In genomic region chr6:134751883-134752647, GRCm38 (mm10) we compare ENCODE assay signal across 16 mouse cellular contexts. TPM values are rescaled to one million over a fixed set of nuclear protein-coding genes. Genes with fewer than 3 reads are reported as not detected.
DNase-seq lines count a peak whose midpoint lies in the region; ATAC-seq and TF ChIP-seq lines count a peak whose summit lies in the region.
"Had no signal": no experiment of that assay in that cellular context is flagged by ENCODE, and none has a peak within 500 bp of the region (broad histone marks: within the 10 kb centered on the region; RNA-seq: fewer than 3 reads in every experiment).

No protein-coding gene starts in this region.

- no peak overlapping the region for H3K4me3 ChIP-seq in heart, adult 2 months
- H3K4me3 ChIP-seq in embryonic facial prominence, embryonic 11.5 days (ENCODE audit: low read depth, low read length), result no peak overlapping the region
- H3K4me3 ChIP-seq in macrophage (ENCODE audit: inconsistent target), result no peak overlapping the region
- H3K4me3 ChIP-seq: megakaryocyte, embryonic 14.5 days had no signal

- TF ChIP-seq EP300 in heart, adult 2 months (IDR thresholded peaks at IDR 0.05; ENCODE audit: insufficient read depth, low read depth, low read length), result no peak

- DNase-seq in heart, adult 2 months, result no peak
- DNase-seq in heart, adult 8-10 months (ENCODE audit: low spot score), result no peak
- DNase-seq in embryonic facial prominence, embryonic 11.5 days (ENCODE audit: low spot score), result peak; percentile 84
- no peak for DNase-seq in cerebellum, adult 11-12 months
- DNase-seq in urinary bladder, postnatal 4 days (ENCODE audit: low spot score in 2 of 2), result no peak
- DNase-seq in ovary, postnatal 36 days (ENCODE audit: low spot score), result no peak
- DNase-seq: cerebellum, adult 18-20 months; heart, postnatal 10 days; lung, embryonic 14.5 days; right cerebral cortex, postnatal 14 days; thymus, adult 18-20 months had no signal

- TF ChIP-seq POLR2A in heart, adult 2 months (IDR thresholded peaks at IDR 0.05; ENCODE audit: insufficient read depth, low read depth, low read length), result no peak

- peaks cover 11% of the 10 kb centered on the region for H3K4me1 ChIP-seq in heart, adult 2 months (ENCODE audit: control insufficient read depth, insufficient read depth, low read length)
- no peaks in the 10 kb centered on the region for H3K4me1 ChIP-seq in embryonic facial prominence, embryonic 11.5 days (ENCODE audit: control insufficient read depth, insufficient read depth, low read length)

- no peaks in the 10 kb centered on the region for H3K79me2 ChIP-seq in heart, adult 2 months (replicated peaks; ENCODE audit: control insufficient read depth, insufficient read depth, low read length)
- no peaks in the 10 kb centered on the region for H3K79me2 ChIP-seq in macrophage (ENCODE audit: inconsistent target)

- no peaks in the 10 kb centered on the region for H3K9me3 ChIP-seq in embryonic facial prominence, embryonic 11.5 days (replicated peaks; ENCODE audit: control insufficient read depth, low read length)
- H3K9me3 ChIP-seq: G1E; megakaryocyte, embryonic 14.5 days had no signal

- 61% methylated on average over 5 of the region's 5 CpGs for WGBS in heart, adult 2 months
- 58% methylated on average over 5 of the region's 5 CpGs for WGBS in embryonic facial prominence, embryonic 11.5 days
- WGBS in macrophage (ENCODE audit: missing documents), result 61% methylated on average over 5 of the region's 5 CpGs

- ATAC-seq in CD4-positive, CD25-positive, alpha-beta regulatory T cell, adult 4 months, result peak; percentile 75
- no peak for ATAC-seq in embryonic facial prominence, embryonic 11.5 days (replicated peaks; ENCODE audit: insufficient number of reproducible peaks, low FRiP score, low TSS enrichment, low read depth)

- no peak overlapping the region for H3K4me2 ChIP-seq in embryonic facial prominence, embryonic 11.5 days (ENCODE audit: low read depth, low read length)
- H3K4me2 ChIP-seq: hindbrain, embryonic 14.5 days; lung, embryonic 14.5 days had no signal

- H3K9ac ChIP-seq in heart, adult 2 months (ENCODE audit: low read depth, low read length), result no peak overlapping the region
- H3K9ac ChIP-seq in embryonic facial prominence, embryonic 11.5 days (replicated peaks; ENCODE audit: low read length), result no peak overlapping the region
- H3K9ac ChIP-seq: hindbrain, embryonic 14.5 days; lung, embryonic 14.5 days had no signal

- H3K27me3 ChIP-seq in heart, adult 2 months (ENCODE audit: control insufficient read depth, insufficient read depth, low read length), result no peaks in the 10 kb centered on the region
- H3K27me3 ChIP-seq in embryonic facial prominence, embryonic 11.5 days (ENCODE audit: control insufficient read depth, insufficient read depth, low read length), result no peaks in the 10 kb centered on the region
- H3K27me3 ChIP-seq: megakaryocyte, embryonic 14.5 days had no signal

- TF ChIP-seq CTCF in heart, adult 2 months (IDR thresholded peaks at IDR 0.05), result no peak

- peak overlapping the region; percentile 31 for H3K27ac ChIP-seq in heart, adult 2 months
- no peak overlapping the region for H3K27ac ChIP-seq in embryonic facial prominence, embryonic 11.5 days (replicated peaks; ENCODE audit: low read depth, low read length)
- H3K27ac ChIP-seq in macrophage, result peak overlapping the region; percentile 31
- H3K27ac ChIP-seq: hindbrain, embryonic 14.5 days had no signal

- H3K36me3 ChIP-seq in heart, adult 2 months (ENCODE audit: control insufficient read depth, insufficient read depth, low read length), result peaks cover 8% of the 10 kb centered on the region
- H3K36me3 ChIP-seq in embryonic facial prominence, embryonic 11.5 days (replicated peaks; ENCODE audit: control insufficient read depth, insufficient read depth, low read depth, low read length), result no peaks in the 10 kb centered on the region
- no peaks in the 10 kb centered on the region for H3K36me3 ChIP-seq in macrophage (ENCODE audit: inconsistent target)

- intact Hi-C loops in heart, adult 2 months (cut with DNase I), result no loop called here

RNA-seq across cellular contexts. Expression of gene Dusp16, which starts 40.4 kb away (rescaled TPM):
- 10 to 100 TPM; 20.9 to 23.8 TPM for total RNA-seq in heart, adult 2 months (2021)
- 8.2 and 18.7 TPM in 2 replicates for polyA plus RNA-seq in heart, adult 2 months (2012; rRNA removed)
- total RNA-seq in heart, adult 8-10 months (2022), result 10 to 100 TPM; 17.9 to 28.5 (median 22.5) TPM
- polyA plus RNA-seq in CD4-positive, CD25-positive, alpha-beta regulatory T cell, adult 4 months (2017; shearing (Covaris generic)), result 1 to 10 TPM; 2.8 to 3.9 TPM
- polyA plus RNA-seq in embryonic facial prominence, embryonic 11.5 days (2014; fragmentation: Nextera tagmentation; extraction: Ambion mirVana), result 15.4 and 17.7 TPM in 2 replicates
- 100 to 1,000 TPM in 7 of 26 experiments, 10 to 100 TPM in 18, 1 to 10 TPM in 1; 8.9 to 188 (median 32.3) TPM for total RNA-seq in macrophage (2018; cell fraction: chromatin; rRNA removed)
- total RNA-seq in macrophage (2018; cell fraction: cytosol; rRNA removed), result 10 to 100 TPM in 10 of 26 experiments, 1 to 10 TPM in 16; 5.1 to 52.7 (median 7.9) TPM
- 100 to 1,000 TPM in 5 of 26 experiments, 10 to 100 TPM in 21; 12.9 to 170 (median 44.5) TPM for total RNA-seq in macrophage (2018; cell fraction: nucleus; rRNA removed)
- polyA plus RNA-seq in macrophage (2018), result 3.8 to 6.6 TPM (median 5.5 TPM) in 3 replicates
